Mouse (Mus musculus): ENCODE measurements around the gene Mis18bp1. TPM values are rescaled to one million over a fixed set of nuclear protein-coding genes. Genes with fewer than 3 reads are reported as not detected.
"Not testable (repeated sequence)": the region's sequence is repeated elsewhere in the genome, so short reads cannot be mapped to it uniquely, and the experiment has no call there.

The Mis18bp1 gene
- polyA plus RNA-seq, 1 experiment from 2014 or later: 71.8 TPM

DNA sequence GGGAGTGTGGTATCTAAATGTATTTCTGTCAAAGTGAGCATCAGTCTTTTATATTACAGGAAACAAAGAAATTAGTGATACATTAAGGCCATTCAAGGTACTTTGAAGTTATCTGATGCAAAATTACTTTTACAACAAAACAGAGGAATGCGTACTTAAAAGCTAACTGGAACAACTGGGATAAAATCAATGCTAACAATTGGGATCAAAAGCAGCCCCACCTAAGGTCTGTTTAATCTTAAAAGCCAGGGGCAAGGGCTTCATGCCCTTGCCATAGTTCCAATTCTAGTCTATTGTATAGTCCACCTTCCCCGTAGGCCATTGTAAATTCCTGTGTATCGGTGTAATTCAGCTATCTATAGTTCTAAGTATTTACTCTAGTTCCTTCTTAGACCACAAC lies 57.4 kb downstream of the Mis18bp1 start:
- not testable (repeated sequence) for H3K4me3 ChIP-seq; H3K27ac ChIP-seq; H3K4me1 ChIP-seq; H3K9ac ChIP-seq; H3K4me2 ChIP-seq; H3K9me3 ChIP-seq; H3K27me3 ChIP-seq; ATAC-seq (ENCODE audit: insufficient number of reproducible peaks, insufficient read depth, low FRiP score, low TSS enrichment, low read depth)
- WGBS: 91% methylated on average over 3 of the region's 3 CpGs
- peaks cover 45% of the 10 kb centered on the region for H3K36me3 ChIP-seq

DNA sequence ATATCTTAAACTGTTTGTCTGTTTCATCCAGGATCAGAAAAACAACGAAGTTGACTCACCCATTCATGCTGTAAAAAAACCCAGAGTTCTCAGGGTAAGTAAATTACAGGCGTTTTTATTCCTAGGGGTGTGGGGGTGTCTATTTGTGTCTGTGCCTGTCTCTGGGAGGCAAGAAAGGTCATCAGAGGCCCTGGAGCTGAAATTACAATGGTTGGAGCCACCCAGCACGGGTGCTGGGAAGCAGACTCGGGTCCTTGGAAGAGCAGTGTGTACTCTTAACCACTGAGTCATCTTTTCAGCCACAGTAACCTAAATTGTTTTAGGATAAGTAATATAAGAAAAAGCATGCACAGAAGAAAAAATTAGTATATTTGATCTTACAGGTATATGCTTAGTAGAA lies 58.5 kb downstream of the Mis18bp1 start:
- ATAC-seq (ENCODE audit: insufficient number of reproducible peaks, insufficient read depth, low FRiP score, low TSS enrichment, low read depth): no peak
- Histone ChIP-seq H3K4me1 (no peaks in the 10 kb centered on the region), H3K9me3 (no peaks in the 10 kb centered on the region), H3K4me3 (no peak overlapping the region), H3K9ac (no peak overlapping the region), H3K27me3 (no peaks in the 10 kb centered on the region), H3K4me2 (no peak overlapping the region), H3K36me3 (peaks cover 40% of the 10 kb centered on the region), H3K27ac (no peak overlapping the region)
- 80% methylated on average over 4 of the region's 4 CpGs for WGBS

DNA sequence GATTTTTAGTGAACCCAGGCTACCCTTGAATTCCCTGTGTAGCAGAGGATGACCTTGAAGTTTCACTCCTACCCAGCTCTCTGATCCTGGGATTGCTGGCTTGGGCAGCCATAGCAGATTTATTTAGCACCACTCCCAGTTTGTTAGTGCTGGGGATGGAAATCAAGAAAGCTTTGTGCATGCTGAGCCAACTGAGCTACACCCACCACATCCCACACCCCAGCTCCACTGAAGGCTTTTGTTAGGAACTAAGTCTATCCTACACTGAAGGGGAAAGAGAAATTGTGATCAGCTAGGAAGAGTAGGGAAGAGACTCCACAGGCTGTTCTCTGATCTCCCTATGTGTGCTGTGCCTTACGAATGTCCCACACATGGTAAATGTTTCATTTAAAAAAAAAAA lies 59.6 kb downstream of the Mis18bp1 start:
- no peaks in the 10 kb centered on the region for H3K9me3 ChIP-seq
- 90% methylated on average over 1 of the region's 1 CpGs for WGBS
- peaks cover 37% of the 10 kb centered on the region for H3K36me3 ChIP-seq
- no peaks in the 10 kb centered on the region for H3K4me1 ChIP-seq
- H3K27ac ChIP-seq: no peak overlapping the region
- no peak overlapping the region for H3K9ac ChIP-seq
- H3K4me2 ChIP-seq: no peak overlapping the region
- H3K4me3 ChIP-seq: no peak overlapping the region
- no peak for ATAC-seq (ENCODE audit: insufficient number of reproducible peaks, insufficient read depth, low FRiP score, low TSS enrichment, low read depth)
- H3K27me3 ChIP-seq: no peaks in the 10 kb centered on the region

DNA sequence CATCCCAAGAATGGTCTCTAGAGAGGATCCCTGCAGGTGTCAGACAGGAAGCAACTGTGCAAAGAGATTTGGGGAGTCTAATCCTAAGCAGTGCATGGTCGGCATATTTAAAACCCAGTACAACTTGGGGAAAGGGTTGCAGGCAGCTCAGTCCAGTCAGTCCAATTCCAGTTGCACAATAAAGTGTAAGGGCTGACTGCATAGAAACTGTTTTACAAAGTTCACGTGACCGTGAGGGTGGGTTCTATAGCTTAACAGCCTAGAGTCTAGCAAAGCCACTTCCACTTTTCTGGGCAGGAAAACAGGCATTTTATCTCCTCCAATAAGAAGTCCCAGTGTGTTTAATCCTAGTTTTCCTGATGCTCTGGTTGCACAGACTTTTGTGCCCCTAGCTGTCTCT lies 60.9 kb downstream of the Mis18bp1 start:
- H3K36me3 ChIP-seq: peaks cover 36% of the 10 kb centered on the region

DNA sequence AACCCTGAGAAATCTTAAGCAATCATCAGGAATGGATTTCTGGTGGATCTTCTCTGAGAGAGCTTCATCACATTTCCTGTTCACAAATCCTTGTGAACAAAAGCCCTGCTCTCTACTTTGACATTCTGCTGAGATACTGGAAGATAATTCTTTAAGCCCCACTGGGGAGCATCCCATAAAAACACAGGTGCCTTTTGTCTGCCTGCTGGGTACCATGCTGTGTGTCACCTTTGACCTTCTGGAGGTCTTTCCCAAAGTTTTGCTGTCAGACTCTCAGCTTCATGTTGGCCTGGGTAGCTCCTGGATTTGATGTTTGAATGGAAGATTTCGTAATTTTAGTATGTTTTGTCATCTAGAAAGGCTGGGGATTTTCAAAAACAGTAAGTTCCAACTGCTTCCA lies 63.7 kb downstream of the Mis18bp1 start:
- WGBS: 87% methylated on average over 1 of the region's 1 CpGs
- Histone ChIP-seq H3K27ac (no peak overlapping the region), H3K4me3 (no peak overlapping the region), H3K4me2 (no peak overlapping the region), H3K36me3 (peaks cover 39% of the 10 kb centered on the region), H3K4me1 (no peaks in the 10 kb centered on the region), H3K9me3 (no peaks in the 10 kb centered on the region), H3K9ac (no peak overlapping the region), H3K27me3 (no peaks in the 10 kb centered on the region)
- no peak for ATAC-seq (ENCODE audit: insufficient number of reproducible peaks, insufficient read depth, low FRiP score, low TSS enrichment, low read depth)

More for the DNA sequence above, 60.9 kb downstream of the Mis18bp1 start:
- Histone ChIP-seq H3K4me3 (no peak overlapping the region), H3K9me3 (no peaks in the 10 kb centered on the region), H3K4me2 (no peak overlapping the region), H3K4me1 (no peaks in the 10 kb centered on the region), H3K27ac (no peak overlapping the region), H3K9ac (no peak overlapping the region), H3K27me3 (no peaks in the 10 kb centered on the region)
- ATAC-seq (ENCODE audit: insufficient number of reproducible peaks, insufficient read depth, low FRiP score, low TSS enrichment, low read depth): no peak
- 87% methylated on average over 3 of the region's 3 CpGs for WGBS

Other genes with a start within 250 kb of the Mis18bp1 start
- gene Klhl28, start 207.1 kb downstream of the Mis18bp1 start, polyA plus RNA-seq (2015; fragmentation: Nextera tagmentation; extraction: Ambion mirVana): 14.0 and 15.6 TPM in 2 replicates
- gene Togaram1, start 206.8 kb downstream of the Mis18bp1 start, polyA plus RNA-seq (2015; fragmentation: Nextera tagmentation; extraction: Ambion mirVana): 31.6 and 32.8 TPM in 2 replicates
- gene Prpf39, start 136.3 kb downstream of the Mis18bp1 start, polyA plus RNA-seq (2015; fragmentation: Nextera tagmentation; extraction: Ambion mirVana): 68.1 and 76.9 TPM in 2 replicates
- 495 and 555 TPM in 2 replicates for gene Fkbp3, start 98.6 kb downstream of the Mis18bp1 start, polyA plus RNA-seq (2015; fragmentation: Nextera tagmentation; extraction: Ambion mirVana)
- gene Fancm, start 97.0 kb downstream of the Mis18bp1 start, polyA plus RNA-seq (2015; fragmentation: Nextera tagmentation; extraction: Ambion mirVana): 11.1 and 12.0 TPM in 2 replicates
- not detected in 2 replicates for gene Wdr20rt, start 52.9 kb upstream of the Mis18bp1 start, polyA plus RNA-seq (2015; fragmentation: Nextera tagmentation; extraction: Ambion mirVana)

Data from embryonic facial prominence, embryonic 13.5 days (tissue).